Mouse (Mus musculus) heart, postnatal 0 days (tissue): ENCODE data around the gene Chrne.

Experiments
- CTCF ChIP-seq: IDR thresholded peaks from 2 replicates; pipeline ENCODE4 v1.5.1; 2016; ENCODE audit warnings: antibody characterized with exemption, control low read depth, low read depth
- EP300 ChIP-seq: IDR thresholded peaks from 2 replicates; pipeline ENCODE4 v1.6.1; 2016; ENCODE audit warnings: antibody characterized with exemption, low read depth

GRCm38 (mm10) chr11:70623053-70623742 is 4.2 kb upstream of the Chrne start:
- TF ChIP-seq CTCF (peak; percentile 30), EP300 (no peak)
